Comparison of ENCODE assay signal across 26 mouse cellular contexts in the genomic region with DNA sequence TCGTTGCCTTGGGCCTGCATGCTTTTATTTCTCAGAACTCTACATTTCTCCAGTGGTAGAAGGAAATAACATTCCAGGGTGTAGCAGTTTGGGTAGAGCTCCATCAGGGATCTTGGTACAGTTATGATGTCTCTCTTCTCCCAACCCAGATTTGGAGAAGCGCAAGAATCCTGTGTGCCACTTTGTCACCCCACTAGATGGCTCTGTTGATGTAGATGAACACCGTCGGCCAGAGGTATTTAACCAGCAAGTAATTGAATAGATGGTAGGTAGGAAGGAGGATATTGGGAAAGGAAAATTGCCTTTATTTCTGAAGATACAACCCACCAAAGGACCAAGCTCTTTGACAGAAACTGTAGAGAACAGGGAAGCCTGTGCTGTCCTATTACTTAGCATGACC. TPM values are rescaled to one million over a fixed set of nuclear protein-coding genes. Genes with fewer than 3 reads are reported as not detected.
A peak's percentile ranks its signal among the peaks of the same experiment; 100 is the strongest.
DNase-seq lines count a peak whose midpoint lies in the region; ATAC-seq and TF ChIP-seq lines count a peak whose summit lies in the region.
"Had no signal": no experiment of that assay in that cellular context is flagged by ENCODE, and none has a peak within 500 bp of the region (broad histone marks: within the 10 kb centered on the region; RNA-seq: fewer than 3 reads in every experiment).

No protein-coding gene starts in this region.

- no peaks in the 10 kb centered on the region; the same call in 1 of the 2 replicates for H3K79me2 ChIP-seq in CH12.LX (replicated peaks; ENCODE audit: control insufficient read depth, extremely low read depth, insufficient read depth, poor library complexity, severe bottlenecking)
- H3K79me2 ChIP-seq in MEL (ENCODE audit: control insufficient read depth, insufficient read depth, low read length, poor library complexity): no peaks in the 10 kb centered on the region

- no peaks in the 10 kb centered on the region for H3K27me3 ChIP-seq in CH12.LX (replicated peaks)
- no peaks in the 10 kb centered on the region for H3K27me3 ChIP-seq in MEL (ENCODE audit: control insufficient read depth in 1 of 2, insufficient read depth in 2 of 2, low read length in 2 of 2)
- H3K27me3 ChIP-seq: limb, embryonic 13.5 days; liver, embryonic 13.5 days; midbrain, embryonic 15.5 days had no signal

- H3K4me2 ChIP-seq in CH12.LX (ENCODE audit: insufficient read depth, low read depth, poor library complexity, severe bottlenecking): no peak overlapping the region
- H3K4me2 ChIP-seq: limb, embryonic 13.5 days; liver, embryonic 13.5 days; midbrain, embryonic 15.5 days had no signal

- H3K4me1 ChIP-seq in CH12.LX (ENCODE audit: control insufficient read depth in 1 of 2, insufficient read depth in 2 of 2) (peaks cover 6 to 13% of the 10 kb centered on the region in 2 experiments), MEL (ENCODE audit: control insufficient read depth in 1 of 2, insufficient read depth in 2 of 2, low read length in 2 of 2) (no peaks in the 10 kb centered on the region)

- no peak for TF ChIP-seq POLR2A in CH12.LX (IDR thresholded peaks at IDR 0.05; ENCODE audit: low read depth, low read length)
- no peak for TF ChIP-seq POLR2A in MEL (IDR thresholded peaks at IDR 0.05; ENCODE audit: control insufficient read depth in 1 of 2, insufficient read depth in 1 of 2, low read depth in 1 of 2, low read length in 2 of 2, poor library complexity in 1 of 2)

- peak; percentile 41; the same call in 1 of the 2 replicates for ATAC-seq in frontal cortex, adult (ENCODE audit: low TSS enrichment)
- ATAC-seq in megakaryocyte progenitor cell, adult 5-6 weeks (replicated peaks; ENCODE audit: poor library complexity): no peak
- ATAC-seq: inflammation-experienced regulatory T-cells, adult 6 months; lung, postnatal 0 days; midbrain, embryonic 15.5 days had no signal

- H3K36me3 ChIP-seq in CH12.LX (replicated peaks in 1 of 2; ENCODE audit: control insufficient read depth in 1 of 2, insufficient read depth in 1 of 2, low read length in 1 of 2): peaks cover 33 to 78% of the 10 kb centered on the region in 2 experiments
- H3K36me3 ChIP-seq in MEL (ENCODE audit: control insufficient read depth in 1 of 2, insufficient read depth in 2 of 2, low read length in 2 of 2): peaks cover 0 to 6% of the 10 kb centered on the region in 2 experiments; a peak in 1 of 4 replicates

- intact Hi-C loops in left cerebral cortex, adult 2 months (cut with DNase I): loop anchor here (5.0 kb wide), 1 partner anchor 167 kb away; no protein-coding TSS in a partner anchor

- no peak overlapping the region for H3K27ac ChIP-seq in left cerebral cortex, adult 2 months
- H3K27ac ChIP-seq in CH12.LX (ENCODE audit: insufficient read depth, low read depth): no peak overlapping the region
- no peak overlapping the region for H3K27ac ChIP-seq in MEL (ENCODE audit: control insufficient read depth, low read depth, low read length)
- H3K27ac ChIP-seq: heart, embryonic 10.5 days; limb, embryonic 13.5 days; liver, embryonic 13.5 days; midbrain, embryonic 15.5 days had no signal

- H3K9me3 ChIP-seq in CH12.LX (replicated peaks; ENCODE audit: low read length): no peaks in the 10 kb centered on the region
- no peaks in the 10 kb centered on the region for H3K9me3 ChIP-seq in MEL (replicated peaks; ENCODE audit: insufficient read depth, low read length)
- H3K9me3 ChIP-seq: heart, embryonic 10.5 days; limb, embryonic 13.5 days; liver, embryonic 13.5 days; midbrain, embryonic 15.5 days had no signal

- DNase-seq in frontal cortex, postnatal 10 days (ENCODE audit: low spot score in 2 of 2): no peak
- DNase-seq in left cerebral cortex, adult 2 months (ENCODE audit: extremely low spot score in 1 of 2, low spot score in 2 of 2): no peak
- no peak for DNase-seq in left cerebral cortex, adult 11 months (ENCODE audit: low spot score)
- DNase-seq in CH12.LX (ENCODE audit: extremely low read depth): no peak
- DNase-seq in MEL (ENCODE audit: low read depth, low spot score): no peak
- DNase-seq: cerebellum, adult 9-10 months; gastrocnemius, postnatal 36 days; liver, embryonic 13.5 days; thymus, postnatal 14 days had no signal

- peak; percentile 33 for TF ChIP-seq CTCF in left cerebral cortex, adult 2 months (IDR thresholded peaks at IDR 0.05)
- peak in 1 of 2 experiments; percentile 56; a peak in 2 of 4 replicates for TF ChIP-seq CTCF in CH12.LX (conservative IDR thresholded peaks at IDR 0.05 in 1 of 2, IDR thresholded peaks at IDR 0.05 in 1 of 2; ENCODE audit: low read depth in 2 of 2, low read length in 2 of 2)
- peak in 2 of 3 experiments; percentile 13 to 18; a peak in 3 of 6 replicates for TF ChIP-seq CTCF in MEL (IDR thresholded peaks at IDR 0.05 in 2 of 3, conservative IDR thresholded peaks at IDR 0.05 in 1 of 3; ENCODE audit: control insufficient read depth in 1 of 3, insufficient read depth in 1 of 3, low read depth in 2 of 3, low read length in 3 of 3, poor library complexity in 1 of 3, severe bottlenecking in 1 of 3)

- in situ Hi-C loops in CH12.LX (cut with MboI; ENCODE audit: low pct_ligation_motif_present, low pct_unique_long_range_greater_than_20kb, low sequenced_read_pairs): loop anchor here (5.0 kb wide), 1 partner anchor 57 kb away; no protein-coding TSS in a partner anchor

- TF ChIP-seq RAD21 in CH12.LX (IDR thresholded peaks at IDR 0.05; ENCODE audit: low read depth, low read length) (peak; percentile 33), MEL (IDR thresholded peaks at IDR 0.05; ENCODE audit: low read depth, low read length) (no peak)

- no peak overlapping the region for H3K4me3 ChIP-seq in left cerebral cortex, adult 2 months
- H3K4me3 ChIP-seq in CH12.LX (replicated peaks in 1 of 3; ENCODE audit: low read depth in 2 of 3, low read length in 2 of 3, poor library complexity in 1 of 3) (no peak overlapping the region), MEL (ENCODE audit: control insufficient read depth in 1 of 2, insufficient read depth in 1 of 2, low read depth in 2 of 2, low read length in 2 of 2) (no peak overlapping the region)
- H3K4me3 ChIP-seq: heart, embryonic 10.5 days; limb, embryonic 13.5 days; liver, embryonic 13.5 days; midbrain, embryonic 15.5 days had no signal

- dilution Hi-C loops in CH12.LX (cut with MboI; ENCODE audit: extremely low pct_ligation_motif_present, extremely low pct_unique_long_range_greater_than_20kb, low sequenced_read_pairs): no loop called here

- H3K9ac ChIP-seq in CH12.LX (ENCODE audit: insufficient read depth, low read depth): no peak overlapping the region
- H3K9ac ChIP-seq in MEL (ENCODE audit: control insufficient read depth, low read depth, low read length, poor library complexity, severe bottlenecking): no peak overlapping the region
- H3K9ac ChIP-seq: limb, embryonic 13.5 days; liver, embryonic 13.5 days; midbrain, embryonic 15.5 days had no signal

- no peak for TF ChIP-seq EP300 in CH12.LX (IDR thresholded peaks at IDR 0.05; ENCODE audit: low read length)
- no peak for TF ChIP-seq EP300 in MEL (IDR thresholded peaks at IDR 0.05; ENCODE audit: low read depth in 1 of 2, low read length in 2 of 2)

TF ChIP-seq in CH12.LX, 34 proteins besides CTCF, POLR2A, EP300 and RAD21:
- TF ChIP-seq SMC3 (IDR thresholded peaks at IDR 0.05; ENCODE audit: low read depth, low read length) (peak; percentile 32), HCFC1 (IDR thresholded peaks at IDR 0.05; ENCODE audit: low read depth, low read length) (no peak)
TF ChIP-seq in CH12.LX: peak in this region for 1.

TF ChIP-seq in MEL, 35 proteins besides CTCF, POLR2A, EP300 and RAD21:
- TF ChIP-seq MYC (IDR thresholded peaks at IDR 0.05; ENCODE audit: low read depth, low read length): no peak
- TF ChIP-seq SMC3 (IDR thresholded peaks at IDR 0.05; ENCODE audit: low read depth, low read length): 0 out of 2 replicates have a peak, but pooled peaks have one; percentile 15

RNA-seq across cellular contexts. Expression of a gene that starts 46.1 kb away (rescaled TPM):
- total RNA-seq in left cerebral cortex, adult 2 months (2021): 10 to 100 TPM; 20.5 to 20.8 TPM
- 5.8 and 7.4 TPM in 2 replicates for total RNA-seq in CH12.LX (2012; rRNA removed)
- total RNA-seq in CH12.LX (2014; rRNA removed): 4.3 and 4.4 TPM in 2 replicates
- 15.4 and 17.9 TPM in 2 replicates for polyA plus RNA-seq in CH12.LX (2012; ENCODE audit: insufficient read length, low read depth)
- total RNA-seq in MEL (2012; rRNA removed): 5.2 and 5.7 TPM in 2 replicates
- polyA plus RNA-seq in MEL (2012; ENCODE audit: insufficient read depth in 1 of 2, insufficient read length in 2 of 2, low read depth in 1 of 2, low replicate concordance in 2 of 2, missing spikeins in 1 of 2): 10 to 100 TPM in 1 of 2 experiments, not detected in 1; 21.9 TPM
- 32.6 TPM in 2 replicates for total RNA-seq in megakaryocyte progenitor cell, adult 5-6 weeks (2015)
- 11.0 and 11.3 TPM in 2 replicates for total RNA-seq in megakaryocyte progenitor cell, adult 5-6 weeks (2017)

RNA-seq across cellular contexts. Expression of a gene that starts 48.4 kb away (rescaled TPM):
- total RNA-seq in left cerebral cortex, adult 2 months (2021): under 1 TPM; 0.49 to 0.61 TPM
- total RNA-seq in CH12.LX (2012; rRNA removed): not detected in 2 replicates
- not detected in 2 replicates for total RNA-seq in CH12.LX (2014; rRNA removed)
- not detected in 2 replicates for polyA plus RNA-seq in CH12.LX (2012; ENCODE audit: insufficient read length, low read depth)
- total RNA-seq in MEL (2012; rRNA removed): not detected in 2 replicates
- polyA plus RNA-seq in MEL (2012; ENCODE audit: insufficient read depth in 1 of 2, insufficient read length in 2 of 2, low read depth in 1 of 2, low replicate concordance in 2 of 2, missing spikeins in 1 of 2): not detected
- total RNA-seq in megakaryocyte progenitor cell, adult 5-6 weeks (2015): not detected in 2 replicates
- not detected in 2 replicates for total RNA-seq in megakaryocyte progenitor cell, adult 5-6 weeks (2017)
- total RNA-seq: adrenal gland, postnatal 25 days; ES-E14; gastrocnemius, postnatal 36 days; megakaryocyte, adult 5-6 weeks; neutrophil, adult 5-6 weeks had no signal
- polyA plus RNA-seq: C2C12; forebrain, embryonic 11.5 days; heart, embryonic 10.5 days; heart, postnatal 0 days; inflammation-experienced regulatory T-cells, adult 6 months; limb, embryonic 13.5 days; liver, embryonic 13.5 days had no signal

RNA-seq across cellular contexts. Expression of a gene that starts 48.6 kb away (rescaled TPM):
- total RNA-seq in left cerebral cortex, adult 2 months (2021): not detected
- total RNA-seq in CH12.LX (2012; rRNA removed): not detected in 2 replicates
- total RNA-seq in CH12.LX (2014; rRNA removed): not detected in 2 replicates
- not detected in 2 replicates for polyA plus RNA-seq in CH12.LX (2012; ENCODE audit: insufficient read length, low read depth)
- total RNA-seq in MEL (2012; rRNA removed): not detected in 2 replicates
- polyA plus RNA-seq in MEL (2012; ENCODE audit: insufficient read depth in 1 of 2, insufficient read length in 2 of 2, low read depth in 1 of 2, low replicate concordance in 2 of 2, missing spikeins in 1 of 2): not detected
- total RNA-seq in megakaryocyte progenitor cell, adult 5-6 weeks (2015): not detected in 2 replicates
- not detected in 2 replicates for total RNA-seq in megakaryocyte progenitor cell, adult 5-6 weeks (2017)
- total RNA-seq: adrenal gland, postnatal 25 days; ES-E14; gastrocnemius, postnatal 36 days; layer of hippocampus, postnatal 10 days; left cerebral cortex, postnatal 14 days; megakaryocyte, adult 5-6 weeks; neutrophil, adult 5-6 weeks had no signal
- polyA plus RNA-seq: C2C12; forebrain, embryonic 11.5 days; heart, embryonic 10.5 days; heart, postnatal 0 days; hindbrain, embryonic 11.5 days; inflammation-experienced regulatory T-cells, adult 6 months; limb, embryonic 13.5 days; liver, embryonic 13.5 days; lung, postnatal 0 days; midbrain, embryonic 15.5 days had no signal
